Mouse (Mus musculus) E14TG2a.4 (cell line): ENCODE measurements around the gene Myh9.

Experiments used
- CTCF ChIP-seq: conservative IDR thresholded peaks from 2 replicates; pipeline ENCODE4 v1.5.1; 2014; ENCODE audit warnings: low read length
- NANOG ChIP-seq: IDR thresholded peaks from 2 replicates; pipeline ENCODE4 v1.6.1; 2014; ENCODE audit warnings: borderline replicate concordance, low read length, mixed read lengths
- POU5F1 ChIP-seq: IDR thresholded peaks from 2 replicates; pipeline ENCODE4 v1.6.1; 2014; ENCODE audit warnings: low read length, borderline replicate concordance

DNA sequence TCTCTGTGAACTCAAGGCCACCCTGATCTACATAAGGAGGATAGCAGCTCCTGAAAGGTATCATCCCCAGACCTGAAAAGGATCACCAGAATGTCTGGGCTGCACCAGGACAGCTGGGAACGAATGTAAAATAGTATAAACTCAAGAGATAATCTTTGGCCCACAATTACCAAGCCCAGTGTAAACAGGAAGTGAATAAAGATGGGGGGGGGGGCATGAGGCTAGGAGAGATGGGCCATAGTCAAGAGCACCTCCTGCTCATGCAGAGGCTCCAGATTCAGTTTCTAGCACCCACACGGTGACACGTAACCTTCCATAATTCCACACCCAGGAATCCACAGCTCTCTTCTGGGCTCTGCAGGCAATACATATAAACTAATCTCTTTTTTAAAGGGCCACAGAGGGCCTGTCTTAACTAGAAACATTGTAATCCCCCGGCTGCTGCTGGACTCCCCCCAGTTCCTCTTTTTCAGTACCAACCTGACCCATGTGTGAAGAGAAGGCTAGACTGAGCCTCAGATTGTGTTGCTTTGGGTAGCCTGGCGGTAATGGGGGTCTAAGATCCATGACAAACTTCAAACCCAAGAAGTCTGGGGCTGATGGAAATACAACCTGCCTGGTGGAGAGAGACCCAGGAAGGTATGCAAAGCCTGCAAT lies 11.4 kb downstream of the Myh9 start:
- TF ChIP-seq CTCF: no peak
- no peak for TF ChIP-seq NANOG
- TF ChIP-seq POU5F1: no peak
